Mouse (Mus musculus) midbrain, embryonic 15.5 days (tissue): ENCODE data around the gene Ptbp1. TPM values are rescaled to one million over a fixed set of nuclear protein-coding genes. Genes with fewer than 3 reads are reported as not detected.

ENCODE experiments used
- ATAC-seq: fragments of 200-750 bp; cut with Nextera tagmentation; replicated peaks from 2 replicates; pipeline ENCODE4 v1.8.0; 2017; ENCODE audit warnings: moderate TSS enrichment
- H3K27ac ChIP-seq: fragments of 300-500 bp; sonication (generic); 2 replicates; pipeline ENCODE4 v1.5.1; 2015; ENCODE audit warnings: mild to moderate bottlenecking, inconsistent platforms
- H3K27me3 ChIP-seq: fragments of 300-500 bp; sonication (generic); replicated peaks from 2 replicates; pipeline ENCODE4 v1.6.1; 2015; ENCODE audit warnings: inconsistent platforms
- H3K36me3 ChIP-seq: fragments of 300-500 bp; sonication (generic); replicated peaks from 2 replicates; pipeline ENCODE4 v1.6.1; 2015; ENCODE audit warnings: inconsistent platforms
- H3K4me1 ChIP-seq: fragments of 300-500 bp; sonication (generic); 2 replicates; pipeline ENCODE4 v1.6.1; 2015; ENCODE audit warnings: inconsistent platforms
- H3K4me2 ChIP-seq: fragments of 300-500 bp; sonication (generic); 2 replicates; pipeline ENCODE4 v1.6.1; 2015; ENCODE audit warnings: inconsistent platforms, mild to moderate bottlenecking, moderate library complexity
- H3K4me3 ChIP-seq: fragments of 300-500 bp; sonication (generic); 2 replicates; pipeline ENCODE4 v1.5.1; 2015; ENCODE audit warnings: mild to moderate bottlenecking, inconsistent platforms
- H3K9ac ChIP-seq: fragments of 300-500 bp; sonication (generic); 2 replicates; pipeline ENCODE4 v1.6.1; 2015; ENCODE audit warnings: mild to moderate bottlenecking, inconsistent platforms
- H3K9me3 ChIP-seq: fragments of 300-500 bp; sonication (generic); 2 replicates; pipeline ENCODE4 v1.6.1; 2016; ENCODE audit warnings: inconsistent platforms
- WGBS: fragments of 180-500 bp; shearing (Covaris S2); methylation state at CpG from one replicate; pipeline ENCODE4 v1.1.7; 2015; ENCODE audit warnings: mixed read lengths; 5-methylcytosine and 5-hydroxymethylcytosine counted together
- microRNA-seq: library from miRNA; unstranded; fragments of <30 nt; microRNA quantifications from one replicate; pipeline ENCODE4, GENCODE M21; 2016
- polyA plus RNA-seq: library from polyadenylated mRNA; unstranded; fragments of >200 nt; fragmentation: Nextera tagmentation; extraction: Ambion mirVana; gene quantifications from 2 replicates; pipeline ENCODE4 v1.2.1, GENCODE M21; 2015

Ptbp1 gene
- polyA plus RNA-seq, 1 experiment from 2014 or later, result 72.7 TPM

GRCm38 (mm10) chr10:79912412-79912811 is 58.2 kb downstream of the Ptbp1 start:
- H3K4me2 ChIP-seq, result no peak overlapping the region
- no peak overlapping the region for H3K4me3 ChIP-seq
- no peak overlapping the region for H3K27ac ChIP-seq
- no peaks in the 10 kb centered on the region for H3K9me3 ChIP-seq
- H3K9ac ChIP-seq, result no peak overlapping the region
- H3K27me3 ChIP-seq, result peaks cover under 1% of the 10 kb centered on the region; the same call in 1 of the 2 replicates
- peaks cover 47% of the 10 kb centered on the region for H3K4me1 ChIP-seq
- no peak for ATAC-seq
- whole genome bisulfite sequencing, result 71% methylated on average over 20 of the region's 20 CpGs
- no peaks in the 10 kb centered on the region for H3K36me3 ChIP-seq

Small RNAs within 50 kb of the gene (microRNA-seq; reads per million reads assigned to microRNA genes)
- gene Mir6910, result not detected

Other genes starting within 250 kb of the Ptbp1 start
- gene C2cd4c, start 240.4 kb upstream of the Ptbp1 start, polyA plus RNA-seq, result 0.49 and 0.95 TPM in 2 replicates
- gene Shc2, start 216.5 kb upstream of the Ptbp1 start, polyA plus RNA-seq, result 27.9 and 30.1 TPM in 2 replicates
- gene Odf3l2, start 208.7 kb upstream of the Ptbp1 start, polyA plus RNA-seq, result 0.41 and 0.44 TPM in 2 replicates
- gene Madcam1, start 189.9 kb upstream of the Ptbp1 start, polyA plus RNA-seq, result 0.79 and 1.1 TPM in 2 replicates
- gene Tpgs1, start 185.1 kb upstream of the Ptbp1 start, polyA plus RNA-seq, result 99.8 and 105 TPM in 2 replicates
- gene Cdc34, start 172.2 kb upstream of the Ptbp1 start, polyA plus RNA-seq, result 88.8 and 91.6 TPM in 2 replicates
- gene Gzmm, start 165.4 kb upstream of the Ptbp1 start, polyA plus RNA-seq, result 1.7 and 2.2 TPM in 2 replicates
- 819 and 876 TPM in 2 replicates for gene Bsg, start 149.9 kb upstream of the Ptbp1 start, polyA plus RNA-seq
- gene Hcn2, start 137.8 kb upstream of the Ptbp1 start, polyA plus RNA-seq, result 1.3 and 1.7 TPM in 2 replicates
- 48.3 and 50.6 TPM in 2 replicates for gene Polrmt, start 107.8 kb upstream of the Ptbp1 start, polyA plus RNA-seq
- gene Fgf22, start 99.4 kb upstream of the Ptbp1 start, polyA plus RNA-seq, result 1.4 and 1.6 TPM in 2 replicates
- gene Rnf126, start 87.5 kb upstream of the Ptbp1 start, polyA plus RNA-seq, result 109 and 117 TPM in 2 replicates
- 1.9 and 2.0 TPM in 2 replicates for gene Fstl3, start 77.2 kb upstream of the Ptbp1 start, polyA plus RNA-seq
- 0.17 TPM in 1 of 2 replicates, not detected in the other for gene Prss57, start 63.5 kb upstream of the Ptbp1 start, polyA plus RNA-seq
- 337 and 348 TPM in 2 replicates for gene Palm, start 60.9 kb upstream of the Ptbp1 start, polyA plus RNA-seq
- 0.23 and 0.85 TPM in 2 replicates for gene Misp, start 33.4 kb upstream of the Ptbp1 start, polyA plus RNA-seq
- gene Prtn3, start 20.0 kb downstream of the Ptbp1 start, polyA plus RNA-seq, result 12.2 and 13.3 TPM in 2 replicates
- 496 and 503 TPM in 2 replicates for gene Plppr3, start 20.2 kb downstream of the Ptbp1 start, polyA plus RNA-seq
- 1.2 TPM in 1 of 2 replicates, not detected in the other for gene Elane, start 31.8 kb downstream of the Ptbp1 start, polyA plus RNA-seq
- not detected in 2 replicates for gene Cfd, start 36.4 kb downstream of the Ptbp1 start, polyA plus RNA-seq
- 64.5 and 66.5 TPM in 2 replicates for gene Med16, start 54.5 kb downstream of the Ptbp1 start, polyA plus RNA-seq
- gene Gm26602, start 56.4 kb downstream of the Ptbp1 start, polyA plus RNA-seq, result not detected in 2 replicates
- gene Kiss1r, start 62.5 kb downstream of the Ptbp1 start, polyA plus RNA-seq, result 3.1 and 3.3 TPM in 2 replicates
- gene R3hdm4, start 66.8 kb downstream of the Ptbp1 start, polyA plus RNA-seq, result 292 and 296 TPM in 2 replicates
- 2.9 and 4.7 TPM in 2 replicates for gene Arid3a, start 72.6 kb downstream of the Ptbp1 start, polyA plus RNA-seq
- 87.3 and 87.5 TPM in 2 replicates for gene Wdr18, start 105.7 kb downstream of the Ptbp1 start, polyA plus RNA-seq
- 0.34 and 0.66 TPM in 2 replicates for gene Grin3b, start 116.3 kb downstream of the Ptbp1 start, polyA plus RNA-seq
- gene Tmem259, start 129.9 kb downstream of the Ptbp1 start, polyA plus RNA-seq, result 24.3 and 28.3 TPM in 2 replicates
- 28.6 and 34.4 TPM in 2 replicates for gene Cnn2, start 134.2 kb downstream of the Ptbp1 start, polyA plus RNA-seq
- gene Abca7, start 142.1 kb downstream of the Ptbp1 start, polyA plus RNA-seq, result 4.4 and 4.8 TPM in 2 replicates
- gene Arhgap45, start 162.2 kb downstream of the Ptbp1 start, polyA plus RNA-seq, result 1.9 and 2.2 TPM in 2 replicates
- 132 and 148 TPM in 2 replicates for gene Polr2e, start 185.4 kb downstream of the Ptbp1 start, polyA plus RNA-seq
- gene Gpx4, start 192.7 kb downstream of the Ptbp1 start, polyA plus RNA-seq, result 522 and 546 TPM in 2 replicates